Mouse (Mus musculus): ENCODE results near the gene Pex16. TPM values are rescaled to one million over a fixed set of nuclear protein-coding genes. Genes with fewer than 3 reads are reported as not detected.
A peak's percentile ranks its signal among the peaks of the same experiment; 100 is the strongest.

Pex16 gene
- polyA plus RNA-seq, 1 experiment from 2014 or later: 39.7 TPM

- Histone ChIP-seq H3K27ac (replicated peaks) (no peak overlapping the region), H3K4me1 (peaks cover 36% of the 10 kb centered on the region), H3K9me3 (replicated peaks) (no peaks in the 10 kb centered on the region), H3K4me3 (replicated peaks) (no peak overlapping the region), H3K36me3 (peaks cover 54% of the 10 kb centered on the region), H3K9ac (replicated peaks) (no peak overlapping the region), H3K27me3 (replicated peaks) (no peaks in the 10 kb centered on the region), H3K4me2 (no peak overlapping the region)
- WGBS: 53% methylated on average over 5 of the region's 5 CpGs
- ATAC-seq (ENCODE audit: low FRiP score): no peak
Observed at GRCm38 (mm10) chr2:92353402-92353801, 21.1 kb upstream of the Pex16 start.

- no peak for ATAC-seq (ENCODE audit: low FRiP score)
- Histone ChIP-seq H3K27ac (replicated peaks) (no peak overlapping the region), H3K27me3 (replicated peaks) (no peaks in the 10 kb centered on the region), H3K36me3 (peaks cover 57% of the 10 kb centered on the region), H3K9me3 (replicated peaks) (no peaks in the 10 kb centered on the region), H3K4me1 (peaks cover 34% of the 10 kb centered on the region), H3K4me3 (replicated peaks) (no peak overlapping the region), H3K9ac (replicated peaks) (no peak overlapping the region), H3K4me2 (no peak overlapping the region)
- WGBS: 78% methylated on average over 6 of the region's 6 CpGs
Observed at GRCm38 (mm10) chr2:92354224-92354623, 20.3 kb upstream of the Pex16 start.

- 80% methylated on average over 2 of the region's 2 CpGs for WGBS
- H3K36me3 ChIP-seq: peaks cover 47% of the 10 kb centered on the region
- H3K27me3 ChIP-seq (replicated peaks): no peaks in the 10 kb centered on the region
- H3K9me3 ChIP-seq (replicated peaks): no peaks in the 10 kb centered on the region
- H3K4me3 ChIP-seq (replicated peaks): no peak overlapping the region
- H3K9ac ChIP-seq (replicated peaks): no peak overlapping the region
- no peak for ATAC-seq (ENCODE audit: low FRiP score)
- H3K4me1 ChIP-seq: peaks cover 18% of the 10 kb centered on the region; the same call in 1 of the 2 replicates
- no peak overlapping the region for H3K27ac ChIP-seq (replicated peaks)
- no peak overlapping the region for H3K4me2 ChIP-seq
Observed at GRCm38 (mm10) chr2:92359301-92359700, 15.2 kb upstream of the Pex16 start.

GRCm38 (mm10) chr2:92360186-92360823 lies 14.2 kb upstream of the Pex16 start:
- peaks cover 47% of the 10 kb centered on the region for H3K36me3 ChIP-seq
- WGBS: 48% methylated on average over 25 of the region's 25 CpGs
- H3K4me1 ChIP-seq: peaks cover 13% of the 10 kb centered on the region; the same call in 1 of the 2 replicates

GRCm38 (mm10) chr2:92360893-92361292 lies 13.6 kb upstream of the Pex16 start:
- 22% methylated on average over 12 of the region's 12 CpGs for WGBS
- peaks cover 47% of the 10 kb centered on the region for H3K36me3 ChIP-seq
- H3K4me3 ChIP-seq (replicated peaks): no peak overlapping the region
- H3K4me2 ChIP-seq: no peak overlapping the region
- peaks cover 9% of the 10 kb centered on the region; the same call in 1 of the 2 replicates for H3K4me1 ChIP-seq
- no peaks in the 10 kb centered on the region for H3K27me3 ChIP-seq (replicated peaks)
- peak overlapping the region; percentile 75; the same call in 1 of the 2 replicates for H3K27ac ChIP-seq (replicated peaks)
- H3K9me3 ChIP-seq (replicated peaks): no peaks in the 10 kb centered on the region
- ATAC-seq (ENCODE audit: low FRiP score): peak; percentile 64; the same call in 1 of the 2 replicates
- H3K9ac ChIP-seq (replicated peaks): no peak overlapping the region

More at GRCm38 (mm10) chr2:92360186-92360823, 14.2 kb upstream of the Pex16 start:
- Histone ChIP-seq H3K9me3 (replicated peaks) (no peaks in the 10 kb centered on the region), H3K27ac (replicated peaks) (peak overlapping the region; percentile 75), H3K4me3 (replicated peaks) (no peak overlapping the region), H3K4me2 (no peak overlapping the region), H3K9ac (replicated peaks) (no peak overlapping the region), H3K27me3 (replicated peaks) (no peaks in the 10 kb centered on the region)
- ATAC-seq (ENCODE audit: low FRiP score): peak; percentile 67

GRCm38 (mm10) chr2:92361795-92362194 lies 12.7 kb upstream of the Pex16 start:
- H3K9me3 ChIP-seq (replicated peaks): no peaks in the 10 kb centered on the region
- H3K36me3 ChIP-seq: peaks cover 45% of the 10 kb centered on the region
- H3K4me3 ChIP-seq (replicated peaks): no peak overlapping the region
- no peak overlapping the region for H3K4me2 ChIP-seq
- peaks cover 7% of the 10 kb centered on the region; the same call in 1 of the 2 replicates for H3K4me1 ChIP-seq
- no peak for ATAC-seq (ENCODE audit: low FRiP score)
- peak overlapping the region; percentile 51; the same call in 1 of the 2 replicates for H3K27ac ChIP-seq (replicated peaks)
- WGBS: 87% methylated on average over 8 of the region's 8 CpGs
- H3K27me3 ChIP-seq (replicated peaks): no peaks in the 10 kb centered on the region
- H3K9ac ChIP-seq (replicated peaks): no peak overlapping the region

- 94% methylated on average over 6 of the region's 6 CpGs for WGBS
- ATAC-seq (ENCODE audit: low FRiP score): no peak
- peaks cover 7% of the 10 kb centered on the region; the same call in 1 of the 2 replicates for H3K4me1 ChIP-seq
- no peak overlapping the region for H3K4me2 ChIP-seq
- H3K27ac ChIP-seq (replicated peaks): no peak overlapping the region
- H3K4me3 ChIP-seq (replicated peaks): no peak overlapping the region
- H3K9ac ChIP-seq (replicated peaks): no peak overlapping the region
- H3K27me3 ChIP-seq (replicated peaks): no peaks in the 10 kb centered on the region
- H3K9me3 ChIP-seq (replicated peaks): no peaks in the 10 kb centered on the region
- peaks cover 37% of the 10 kb centered on the region for H3K36me3 ChIP-seq
Observed at GRCm38 (mm10) chr2:92362571-92363228, 11.8 kb upstream of the Pex16 start.

- Histone ChIP-seq H3K4me1 (peaks cover 7% of the 10 kb centered on the region; the same call in 1 of the 2 replicates), H3K9me3 (replicated peaks) (no peaks in the 10 kb centered on the region), H3K27me3 (replicated peaks) (peaks cover 6% of the 10 kb centered on the region), H3K4me2 (no peak overlapping the region), H3K9ac (replicated peaks) (no peak overlapping the region), H3K4me3 (replicated peaks) (no peak overlapping the region), H3K27ac (replicated peaks) (no peak overlapping the region), H3K36me3 (peaks cover 23% of the 10 kb centered on the region)
- WGBS: 93% methylated on average over 4 of the region's 4 CpGs
- ATAC-seq (ENCODE audit: low FRiP score): no peak
Observed at GRCm38 (mm10) chr2:92364086-92364485, 10.4 kb upstream of the Pex16 start.

GRCm38 (mm10) chr2:92365568-92365967 lies 8.9 kb upstream of the Pex16 start:
- peaks cover 5% of the 10 kb centered on the region for H3K4me1 ChIP-seq
- H3K27ac ChIP-seq (replicated peaks): no peak overlapping the region
- no peak for ATAC-seq (ENCODE audit: low FRiP score)
- H3K4me3 ChIP-seq (replicated peaks): no peak overlapping the region
- peaks cover 21% of the 10 kb centered on the region for H3K27me3 ChIP-seq (replicated peaks)
- 93% methylated on average over 10 of the region's 10 CpGs for WGBS
- peaks cover 9% of the 10 kb centered on the region for H3K36me3 ChIP-seq
- H3K9me3 ChIP-seq (replicated peaks): no peaks in the 10 kb centered on the region
- no peak overlapping the region for H3K4me2 ChIP-seq
- no peak overlapping the region for H3K9ac ChIP-seq (replicated peaks)

- Histone ChIP-seq H3K27ac (replicated peaks) (no peak overlapping the region), H3K36me3 (peaks cover 6% of the 10 kb centered on the region), H3K4me2 (no peak overlapping the region), H3K9ac (replicated peaks) (no peak overlapping the region), H3K9me3 (replicated peaks) (no peaks in the 10 kb centered on the region), H3K4me1 (peaks cover 25% of the 10 kb centered on the region), H3K4me3 (replicated peaks) (no peak overlapping the region), H3K27me3 (replicated peaks) (peaks cover 35% of the 10 kb centered on the region)
- ATAC-seq (ENCODE audit: low FRiP score): no peak
- 40% methylated on average over 20 of the region's 20 CpGs for WGBS
Observed at GRCm38 (mm10) chr2:92367383-92368029, 7.0 kb upstream of the Pex16 start.

- Histone ChIP-seq H3K4me2 (peak overlapping the region; percentile 58), H3K4me1 (peaks cover 48% of the 10 kb centered on the region), H3K36me3 (no peaks in the 10 kb centered on the region), H3K9me3 (replicated peaks) (no peaks in the 10 kb centered on the region), H3K9ac (replicated peaks) (peak overlapping the region; percentile 22; the same call in 1 of the 2 replicates), H3K27ac (replicated peaks) (no peak overlapping the region), H3K4me3 (replicated peaks) (peak overlapping the region; percentile 32), H3K27me3 (replicated peaks) (peaks cover 35% of the 10 kb centered on the region)
- ATAC-seq (ENCODE audit: low FRiP score): no peak
- WGBS: 17% methylated on average over 19 of the region's 19 CpGs
Observed at GRCm38 (mm10) chr2:92370375-92370774, 4.1 kb upstream of the Pex16 start.
